ENCODE assay signal across 20 mouse cellular contexts in genomic region chr5:131767699-131768264, GRCm38 (mm10).
DNase-seq lines count a peak whose midpoint lies in the region; ATAC-seq lines count a peak whose summit lies in the region.
"Had no signal": no experiment of that assay in that cellular context is flagged by ENCODE, and none has a peak within 500 bp of the region (broad histone marks: within the 10 kb centered on the region; RNA-seq: fewer than 3 reads in every experiment).

No protein-coding gene starts in this region.

- no peak for DNase-seq in forebrain, embryonic 14.5 days (ENCODE audit: low spot score)
- no peak for DNase-seq in forebrain, embryonic 11.5 days (ENCODE audit: low spot score)
- peak; percentile 16 to 31 for DNase-seq in left cerebral cortex, adult 9 months (ENCODE audit: low spot score in 2 of 2)
- DNase-seq in left cerebral cortex, postnatal 4 days: no peak
- DNase-seq in frontal cortex, postnatal 36 days (ENCODE audit: low spot score in 2 of 2): peak; percentile 23 to 24
- no peak for DNase-seq in cerebellum, postnatal 36 days
- no peak for DNase-seq in kidney, adult 8-10 months
- DNase-seq: adrenal gland, postnatal 25 days; cerebellum, postnatal 10 days; gastrocnemius, postnatal 25 days; heart, postnatal 36 days; kidney, postnatal 10 days; liver; lung, embryonic 14.5 days; retina, postnatal 1 day; thymus, postnatal 14 days had no signal

- H3K9me3 ChIP-seq in forebrain, embryonic 14.5 days (replicated peaks; ENCODE audit: control insufficient read depth, low read length): no peaks in the 10 kb centered on the region
- no peaks in the 10 kb centered on the region for H3K9me3 ChIP-seq in forebrain, embryonic 11.5 days (ENCODE audit: control insufficient read depth, low read length)
- no peaks in the 10 kb centered on the region for H3K9me3 ChIP-seq in neural tube, embryonic 15.5 days (replicated peaks)

- H3K4me2 ChIP-seq in forebrain, embryonic 14.5 days (ENCODE audit: low read length): no peak overlapping the region
- no peak overlapping the region for H3K4me2 ChIP-seq in forebrain, embryonic 11.5 days (ENCODE audit: low read depth, low read length, severe bottlenecking)
- H3K4me2 ChIP-seq in neural tube, embryonic 15.5 days: no peak overlapping the region
- H3K4me2 ChIP-seq: heart, embryonic 12.5 days; lung, embryonic 14.5 days had no signal

- H3K36me3 ChIP-seq in forebrain, embryonic 14.5 days (ENCODE audit: control insufficient read depth, insufficient read depth, low read length): no peaks in the 10 kb centered on the region
- no peaks in the 10 kb centered on the region for H3K36me3 ChIP-seq in forebrain, embryonic 11.5 days (ENCODE audit: control insufficient read depth, insufficient read depth, low read length)
- H3K36me3 ChIP-seq in neural tube, embryonic 15.5 days: no peaks in the 10 kb centered on the region
- H3K36me3 ChIP-seq: heart, embryonic 12.5 days had no signal

- H3K9ac ChIP-seq in forebrain, embryonic 14.5 days (ENCODE audit: low read length): no peak overlapping the region
- H3K9ac ChIP-seq in forebrain, embryonic 11.5 days (ENCODE audit: low read length): no peak overlapping the region
- no peak overlapping the region for H3K9ac ChIP-seq in neural tube, embryonic 15.5 days (replicated peaks)
- H3K9ac ChIP-seq: heart, embryonic 12.5 days; lung, embryonic 14.5 days had no signal

- H3K4me1 ChIP-seq in forebrain, embryonic 14.5 days (ENCODE audit: control insufficient read depth, insufficient read depth, low read length): peaks cover 19% of the 10 kb centered on the region
- H3K4me1 ChIP-seq in forebrain, embryonic 11.5 days (replicated peaks; ENCODE audit: control insufficient read depth, insufficient read depth, low read length): no peaks in the 10 kb centered on the region
- H3K4me1 ChIP-seq in neural tube, embryonic 15.5 days: peaks cover 33% of the 10 kb centered on the region

- H3K27ac ChIP-seq in forebrain, embryonic 14.5 days (ENCODE audit: low read depth, low read length): peak overlapping the region; percentile 45; the same call in 1 of the 2 replicates
- H3K27ac ChIP-seq in forebrain, embryonic 11.5 days (ENCODE audit: low read depth, low read length): no peak overlapping the region
- H3K27ac ChIP-seq in neural tube, embryonic 15.5 days (replicated peaks): 0 out of 2 replicates have a peak overlapping the region, but pooled peaks have one; percentile 25

- ATAC-seq in forebrain, embryonic 14.5 days: 0 out of 2 replicates have a peak, but pooled peaks have one; percentile 34
- no peak for ATAC-seq in forebrain, embryonic 11.5 days (replicated peaks; ENCODE audit: low FRiP score)
- ATAC-seq in neural tube, embryonic 15.5 days (ENCODE audit: low FRiP score): no peak
- ATAC-seq: activated CD4-positive, CD25-positive, alpha-beta regulatory T cell, adult 4 months; intestine, postnatal 0 days had no signal

- intact Hi-C loops in left cerebral cortex, postnatal 4 days (cut with DNase I): no loop called here

- no peak overlapping the region for H3K4me3 ChIP-seq in forebrain, embryonic 14.5 days (ENCODE audit: low read depth, low read length)
- no peak overlapping the region for H3K4me3 ChIP-seq in forebrain, embryonic 11.5 days (ENCODE audit: low read depth, low read length)
- no peak overlapping the region for H3K4me3 ChIP-seq in neural tube, embryonic 15.5 days (replicated peaks)
- H3K4me3 ChIP-seq: heart, embryonic 12.5 days had no signal

- no peaks in the 10 kb centered on the region for H3K27me3 ChIP-seq in forebrain, embryonic 14.5 days (replicated peaks; ENCODE audit: control insufficient read depth, insufficient read depth, low read length)
- no peaks in the 10 kb centered on the region for H3K27me3 ChIP-seq in forebrain, embryonic 11.5 days (ENCODE audit: control insufficient read depth, insufficient read depth, low read length)
- H3K27me3 ChIP-seq in neural tube, embryonic 15.5 days (replicated peaks): no peaks in the 10 kb centered on the region

- 58% methylated on average over 12 of the region's 12 CpGs for WGBS in forebrain, embryonic 14.5 days
- WGBS in forebrain, embryonic 11.5 days: 69% methylated on average over 12 of the region's 12 CpGs
- 41% methylated on average over 12 of the region's 12 CpGs for WGBS in neural tube, embryonic 15.5 days

Comparison
In these comparisons a context has a peak if more than half of its experiments do, and no peak if none do; other contexts are left out.
1. DNase-seq: peak in left cerebral cortex, adult 9 months (2 of 2) and frontal cortex, postnatal 36 days (2 of 2); none in forebrain, embryonic 14.5 days (single experiment), forebrain, embryonic 11.5 days (single experiment), left cerebral cortex, postnatal 4 days (single experiment), cerebellum, postnatal 36 days (0 of 2) and kidney, adult 8-10 months (0 of 2).